Mouse (Mus musculus): ENCODE measurements around the gene Col12a1. TPM values are rescaled to one million over a fixed set of nuclear protein-coding genes. Genes with fewer than 3 reads are reported as not detected.

The Col12a1 gene
- polyA plus RNA-seq, 1 experiment from 2014 or later: 14.7 TPM

DNA sequence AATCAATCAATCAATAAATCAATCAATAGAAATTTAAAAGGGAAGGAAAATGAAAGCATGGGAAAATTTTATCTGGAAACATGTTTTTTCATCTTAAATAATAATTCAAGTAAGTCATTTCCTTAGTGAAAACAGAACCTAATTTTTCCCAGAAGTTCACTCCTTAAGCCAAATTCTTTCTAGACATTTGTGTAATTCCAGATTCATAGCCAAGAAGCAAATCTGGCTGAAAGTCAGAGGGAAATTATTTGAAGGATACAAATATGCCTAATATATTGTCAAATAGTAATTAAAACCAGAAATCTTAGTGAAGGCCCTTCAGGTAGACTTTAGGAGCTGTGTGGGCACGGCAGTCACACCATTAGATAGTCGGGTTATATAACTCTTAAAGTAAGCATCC, 115.2 kb downstream of the Col12a1 start:
- no peak overlapping the region for H3K27ac ChIP-seq (replicated peaks)
- H3K4me1 ChIP-seq: peaks cover 12% of the 10 kb centered on the region
- peaks cover 16% of the 10 kb centered on the region; the same call in 1 of the 2 replicates for H3K36me3 ChIP-seq
- 88% methylated on average over 2 of the region's 2 CpGs for WGBS
- no peaks in the 10 kb centered on the region for H3K27me3 ChIP-seq (replicated peaks)
- H3K9ac ChIP-seq: no peak overlapping the region
- no peak for ATAC-seq (ENCODE audit: extremely low read depth, insufficient number of reproducible peaks, low FRiP score, low TSS enrichment)
- H3K9me3 ChIP-seq: no peaks in the 10 kb centered on the region
- no peak overlapping the region for H3K4me2 ChIP-seq
- no peak overlapping the region for H3K4me3 ChIP-seq

DNA sequence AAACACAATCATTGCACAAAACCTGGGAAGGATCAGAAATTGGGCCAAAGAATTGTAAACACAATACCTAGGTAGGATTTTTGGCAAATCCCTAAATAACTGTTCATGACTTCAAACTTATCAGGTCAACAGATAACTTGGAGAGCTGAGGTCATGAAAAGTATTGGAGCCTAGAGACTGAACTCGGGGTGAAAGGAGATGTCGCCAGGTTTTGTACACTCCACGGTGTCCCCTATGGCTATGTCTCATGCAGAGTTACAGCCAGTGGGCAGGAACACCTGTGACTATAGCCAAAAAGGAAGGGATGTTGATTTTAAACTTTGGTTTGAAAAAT, 118.4 kb downstream of the Col12a1 start:
- no peaks in the 10 kb centered on the region for H3K9me3 ChIP-seq
- ATAC-seq (ENCODE audit: extremely low read depth, insufficient number of reproducible peaks, low FRiP score, low TSS enrichment): no peak
- no peak overlapping the region for H3K9ac ChIP-seq
- peaks cover 12% of the 10 kb centered on the region for H3K4me1 ChIP-seq
- H3K4me2 ChIP-seq: no peak overlapping the region
- no peak overlapping the region for H3K27ac ChIP-seq (replicated peaks)
- no peak overlapping the region for H3K4me3 ChIP-seq
- 65% methylated on average over 3 of the region's 3 CpGs for WGBS
- H3K27me3 ChIP-seq (replicated peaks): no peaks in the 10 kb centered on the region
- peaks cover 16% of the 10 kb centered on the region; the same call in 1 of the 2 replicates for H3K36me3 ChIP-seq

DNA sequence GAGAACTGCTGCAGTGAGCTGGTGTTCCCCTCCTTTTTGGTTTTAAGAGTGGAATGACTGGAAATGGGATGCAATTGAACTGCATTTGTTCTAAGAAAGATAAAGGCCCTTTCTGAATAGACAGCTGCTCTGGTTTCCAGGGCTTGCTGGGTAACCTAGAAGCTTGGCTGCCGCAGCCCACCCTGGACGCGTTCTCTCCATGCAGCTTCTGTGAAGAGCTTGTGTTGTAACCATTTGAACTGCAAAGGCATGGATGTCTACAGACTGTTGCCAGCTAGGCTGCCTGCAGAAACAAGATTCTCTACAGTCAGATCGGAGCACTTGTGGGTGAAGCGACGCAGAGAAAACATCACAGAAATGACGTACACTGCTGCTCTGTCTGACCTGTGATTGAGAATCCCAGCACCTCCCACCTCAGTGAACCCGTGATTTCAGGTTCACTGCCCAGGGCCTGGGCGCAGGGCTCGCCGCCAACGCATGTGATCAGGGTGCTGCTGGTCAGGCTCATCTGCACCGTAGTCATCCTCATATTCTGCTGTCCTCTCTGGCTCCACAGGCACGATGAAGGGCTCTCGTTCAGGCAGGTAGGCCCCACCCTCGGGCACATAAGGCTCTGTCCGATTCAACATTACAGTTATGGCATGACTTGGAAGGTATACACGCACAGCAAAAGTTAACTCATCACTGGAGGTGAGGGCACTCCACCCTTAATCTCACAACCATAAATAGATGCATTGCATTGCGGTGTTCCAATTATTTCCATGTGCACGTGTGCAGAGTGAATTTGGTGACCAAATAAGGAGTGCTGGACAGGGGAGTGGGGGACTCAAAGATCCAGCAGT, 119.0 kb downstream of the Col12a1 start:
- Histone ChIP-seq H3K27ac (replicated peaks) (no peak overlapping the region; the same call in 1 of the 2 replicates), H3K9ac (no peak overlapping the region), H3K27me3 (replicated peaks) (no peaks in the 10 kb centered on the region), H3K9me3 (no peaks in the 10 kb centered on the region), H3K4me2 (no peak overlapping the region), H3K4me3 (no peak overlapping the region), H3K4me1 (peaks cover 12% of the 10 kb centered on the region), H3K36me3 (peaks cover 14% of the 10 kb centered on the region; the same call in 1 of the 2 replicates)
- 78% methylated on average over 20 of the region's 20 CpGs for WGBS
- no peak for ATAC-seq (ENCODE audit: extremely low read depth, insufficient number of reproducible peaks, low FRiP score, low TSS enrichment)

DNA sequence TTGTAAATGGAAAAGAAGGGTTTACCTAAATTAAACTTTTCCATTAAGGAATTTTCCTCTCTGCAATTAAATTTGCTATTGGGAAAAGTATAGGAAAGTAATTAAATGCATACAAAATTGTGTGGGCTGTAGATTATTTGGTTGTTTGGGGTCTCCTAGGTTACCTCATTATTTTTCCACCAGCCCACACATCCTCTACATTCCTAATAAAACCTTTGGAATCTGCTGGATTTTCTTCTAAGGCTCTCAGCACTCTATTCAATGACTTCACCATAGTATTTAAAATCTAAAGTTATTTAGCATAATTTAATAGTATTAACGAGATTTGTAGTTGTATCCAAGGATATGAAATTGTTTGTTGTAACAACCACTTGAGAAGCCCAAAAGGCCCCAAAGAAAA, 120.1 kb downstream of the Col12a1 start:
- H3K27me3 ChIP-seq (replicated peaks): no peaks in the 10 kb centered on the region
- no peak overlapping the region for H3K4me3 ChIP-seq
- no peak overlapping the region for H3K9ac ChIP-seq
- no peak overlapping the region for H3K4me2 ChIP-seq
- H3K27ac ChIP-seq (replicated peaks): no peak overlapping the region
- H3K36me3 ChIP-seq: peaks cover 10% of the 10 kb centered on the region; the same call in 1 of the 2 replicates
- no peak for ATAC-seq (ENCODE audit: extremely low read depth, insufficient number of reproducible peaks, low FRiP score, low TSS enrichment)
- peaks cover 12% of the 10 kb centered on the region for H3K4me1 ChIP-seq
- WGBS: 74% methylated on average over 1 of the region's 1 CpGs
- H3K9me3 ChIP-seq: no peaks in the 10 kb centered on the region

DNA sequence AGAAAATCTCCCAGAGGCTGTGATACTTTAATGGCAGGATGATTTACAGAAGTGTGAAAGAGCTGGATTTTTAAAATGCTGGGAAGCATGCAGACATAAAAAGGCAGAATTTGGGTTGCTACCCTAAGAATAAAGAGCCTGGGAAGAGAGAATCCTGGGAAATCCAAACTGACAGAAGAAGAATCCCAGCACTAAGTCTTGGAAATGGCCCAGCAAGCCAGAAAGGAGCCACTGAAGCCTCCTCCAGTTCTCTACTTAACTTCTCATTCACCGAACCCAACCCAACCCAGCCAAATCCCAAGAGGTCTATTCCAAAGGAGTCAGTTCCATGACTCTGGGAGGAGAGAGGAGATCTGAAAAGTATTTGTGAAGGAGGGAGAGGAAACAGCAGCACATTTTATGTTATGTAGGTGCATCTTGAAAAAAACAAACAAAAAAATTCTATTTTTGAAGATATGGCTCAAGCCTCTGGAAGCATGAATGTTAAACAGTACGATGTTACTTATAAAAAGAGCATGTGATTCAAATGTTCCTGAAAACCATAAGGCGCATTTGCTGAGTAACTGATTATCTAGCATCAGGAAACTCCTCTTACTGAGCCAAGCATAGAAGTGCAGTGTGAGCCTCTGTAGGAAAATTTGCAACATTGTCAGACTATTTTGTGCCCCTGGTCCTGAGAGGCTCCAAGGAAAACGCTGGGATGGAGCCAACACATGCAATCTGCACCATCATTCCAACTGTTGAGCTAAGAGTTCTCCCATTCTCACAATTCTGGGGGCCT, 132.0 kb downstream of the Col12a1 start:
- Histone ChIP-seq H3K36me3 (no peaks in the 10 kb centered on the region), H3K4me1 (no peaks in the 10 kb centered on the region), H3K27ac (replicated peaks) (no peak overlapping the region), H3K4me3 (no peak overlapping the region), H3K4me2 (no peak overlapping the region), H3K27me3 (replicated peaks) (no peaks in the 10 kb centered on the region), H3K9me3 (no peaks in the 10 kb centered on the region), H3K9ac (no peak overlapping the region)
- 70% methylated on average over 4 of the region's 4 CpGs for whole genome bisulfite sequencing
- ATAC-seq (ENCODE audit: extremely low read depth, insufficient number of reproducible peaks, low FRiP score, low TSS enrichment): no peak

DNA sequence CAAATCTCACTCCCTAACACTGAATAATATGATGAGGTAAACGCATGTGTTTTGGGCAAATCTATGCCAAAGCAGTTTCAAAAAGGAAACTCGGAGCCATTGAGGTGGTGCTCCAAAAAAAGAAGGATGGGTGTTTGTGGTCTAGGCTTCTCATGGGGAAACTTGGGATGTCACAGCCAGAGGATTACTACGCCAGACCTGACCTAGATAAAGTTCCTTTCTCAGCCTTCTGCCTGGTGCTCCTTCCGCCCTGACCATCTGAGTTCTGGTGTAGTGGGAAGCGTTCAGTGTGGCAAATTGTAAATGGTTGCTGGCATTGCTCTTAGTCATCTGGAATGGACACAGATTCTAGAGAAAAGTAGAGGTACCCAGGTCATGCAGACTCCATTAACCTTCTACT, 151.8 kb downstream of the Col12a1 start:
- Histone ChIP-seq H3K4me2 (no peak overlapping the region), H3K9ac (no peak overlapping the region), H3K4me1 (0 out of 2 replicates have a peak, but pooled peaks cover 4% of the 10 kb centered on the region), H3K4me3 (no peak overlapping the region), H3K9me3 (no peaks in the 10 kb centered on the region), H3K36me3 (no peaks in the 10 kb centered on the region), H3K27me3 (replicated peaks) (no peaks in the 10 kb centered on the region), H3K27ac (replicated peaks) (no peak overlapping the region)
- WGBS: 79% methylated on average over 5 of the region's 5 CpGs
- no peak for ATAC-seq (ENCODE audit: extremely low read depth, insufficient number of reproducible peaks, low FRiP score, low TSS enrichment)

DNA sequence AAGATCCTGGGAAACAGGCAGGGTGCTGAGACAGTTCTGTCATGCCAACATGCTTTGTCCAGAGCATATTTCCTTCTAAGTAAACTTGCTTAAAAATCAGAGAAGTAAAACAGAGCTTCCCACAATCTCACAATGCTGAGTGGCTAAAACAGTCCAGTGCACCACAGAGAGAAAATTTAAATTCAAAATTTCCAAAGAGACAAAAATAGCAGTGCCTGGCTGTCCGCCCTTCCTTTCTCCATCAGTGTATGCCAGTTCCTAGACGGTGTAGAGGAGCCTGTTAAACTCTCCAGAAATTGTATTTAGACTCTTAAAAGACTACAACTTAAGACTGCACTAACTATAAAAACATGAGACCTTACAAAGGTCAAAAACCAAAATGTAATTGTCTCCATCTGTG, 165.3 kb downstream of the Col12a1 start:
- Histone ChIP-seq H3K9ac (no peak overlapping the region), H3K27me3 (replicated peaks) (no peaks in the 10 kb centered on the region), H3K27ac (replicated peaks) (no peak overlapping the region), H3K9me3 (no peaks in the 10 kb centered on the region), H3K4me1 (no peaks in the 10 kb centered on the region), H3K4me2 (no peak overlapping the region), H3K4me3 (no peak overlapping the region), H3K36me3 (no peaks in the 10 kb centered on the region)
- ATAC-seq (ENCODE audit: extremely low read depth, insufficient number of reproducible peaks, low FRiP score, low TSS enrichment): no peak
- 79% methylated on average over 2 of the region's 2 CpGs for WGBS

Other genes starting within 250 kb of the Col12a1 start
- gene Cox7a2, start 41.0 kb upstream of the Col12a1 start, polyA plus RNA-seq (2015; fragmentation: Nextera tagmentation; extraction: Ambion mirVana): 1,316 and 1,450 TPM in 2 replicates
- gene Tmem30a, start 74.7 kb upstream of the Col12a1 start, polyA plus RNA-seq (2015; fragmentation: Nextera tagmentation; extraction: Ambion mirVana): 80.0 and 86.2 TPM in 2 replicates